Mouse (Mus musculus) kidney, adult 2 months (tissue): Measurements from ENCODE around the gene Hdac5.
A peak's percentile ranks its signal among the peaks of the same experiment; 100 is the strongest.

ENCODE experiments used
- CTCF ChIP-seq: fragments of 200-500 bp; conservative IDR thresholded peaks from 2 replicates; pipeline ENCODE4 v1.5.1; 2011; ENCODE audit warnings: low read depth, mild to moderate bottlenecking, control low read depth, low read length, moderate library complexity, mixed read lengths; ENCODE audit not compliant: insufficient read depth, insufficient read length
- POLR2A ChIP-seq: fragments of 200-500 bp; IDR thresholded peaks from one replicate; pipeline ENCODE4 v1.6.1; 2011; ENCODE audit warnings: low read depth, low read length, control low read depth

DNA sequence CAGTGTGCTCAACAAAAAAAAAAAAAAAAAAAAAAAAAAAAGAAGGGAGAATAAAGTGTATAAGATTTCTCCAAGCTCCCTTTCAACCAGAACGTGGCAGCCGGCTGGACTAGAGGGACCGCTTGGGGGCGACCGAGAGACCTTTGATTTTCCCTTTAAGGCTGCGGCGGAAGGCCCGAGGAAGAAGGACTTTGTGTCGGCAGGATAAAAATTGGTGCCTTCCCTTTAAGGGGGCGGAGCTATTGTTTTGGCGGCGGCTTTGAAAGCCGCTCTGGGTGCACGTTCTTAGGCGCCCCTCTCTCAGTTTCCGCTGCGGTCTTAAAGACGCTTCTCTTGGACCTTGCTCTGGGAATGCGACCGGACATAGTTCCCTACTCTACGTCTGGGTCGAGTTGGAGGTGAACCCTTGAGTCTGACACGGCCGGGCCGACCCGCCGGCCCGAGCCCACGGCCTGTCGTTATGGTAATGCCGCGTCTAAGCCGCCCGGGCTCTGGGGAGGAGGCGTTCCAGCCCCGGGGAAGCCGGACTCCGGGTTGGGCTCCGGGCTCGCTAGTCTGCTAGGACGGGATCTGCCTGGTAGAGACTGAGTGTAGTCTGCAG, 18.8 kb upstream of the Hdac5 start, which contains the start of gene BC030867:
- no peak for TF ChIP-seq POLR2A
- peak; percentile 73 for TF ChIP-seq CTCF
